Mouse (Mus musculus): ENCODE results near the gene Cdkl2.
A peak's percentile ranks its signal among the peaks of the same experiment; 100 is the strongest.

The Cdkl2 gene

GRCm38 (mm10) chr5:92043783-92044182 is at the start of gene Cdkl2:
Cdkl2 (minus strand) TSS chr5:92043883.
- no peak for DNase-seq (ENCODE audit: low spot score in 2 of 2)

- DNase-seq (ENCODE audit: low spot score in 2 of 2): no peak
Measured at GRCm38 (mm10) chr5:92087469-92087868, 43.8 kb upstream of the Cdkl2 start.

GRCm38 (mm10) chr5:92085821-92086550 is 42.3 kb upstream of the Cdkl2 start:
- no peak for DNase-seq (ENCODE audit: low spot score in 2 of 2)

- no peak for DNase-seq (ENCODE audit: low spot score in 2 of 2)
Measured at GRCm38 (mm10) chr5:92085246-92085645, 41.6 kb upstream of the Cdkl2 start.

GRCm38 (mm10) chr5:92083417-92084038 is 39.8 kb upstream of the Cdkl2 start, which contains the start of gene G3bp2:
G3bp2 (minus strand) TSS chr5:92083719.
- DNase-seq (ENCODE audit: low spot score in 2 of 2): peak; percentile 94 to 95

- peak in 1 of 2 experiments; percentile 58 for DNase-seq (ENCODE audit: low spot score in 2 of 2)
Measured at GRCm38 (mm10) chr5:92082821-92083401, 39.2 kb upstream of the Cdkl2 start.

- DNase-seq (ENCODE audit: low spot score in 2 of 2): no peak
Measured at GRCm38 (mm10) chr5:92081326-92081725, 37.6 kb upstream of the Cdkl2 start.

GRCm38 (mm10) chr5:92080400-92080799 is 36.7 kb upstream of the Cdkl2 start:
- DNase-seq (ENCODE audit: low spot score in 2 of 2): no peak

- no peak for DNase-seq (ENCODE audit: low spot score in 2 of 2)
Measured at GRCm38 (mm10) chr5:92079304-92079703, 35.6 kb upstream of the Cdkl2 start.

- no peak for DNase-seq (ENCODE audit: low spot score in 2 of 2)
Measured at GRCm38 (mm10) chr5:92078751-92079150, 35.1 kb upstream of the Cdkl2 start.

GRCm38 (mm10) chr5:92076273-92076672 is 32.6 kb upstream of the Cdkl2 start:
- DNase-seq (ENCODE audit: low spot score in 2 of 2): no peak

- DNase-seq (ENCODE audit: low spot score in 2 of 2): no peak
Measured at GRCm38 (mm10) chr5:92074061-92074460, 30.4 kb upstream of the Cdkl2 start.

- DNase-seq (ENCODE audit: low spot score in 2 of 2): no peak
Measured at GRCm38 (mm10) chr5:92063192-92063591, 19.5 kb upstream of the Cdkl2 start.

GRCm38 (mm10) chr5:92052866-92053265 is 9.2 kb upstream of the Cdkl2 start:
- no peak for DNase-seq (ENCODE audit: low spot score in 2 of 2)

GRCm38 (mm10) chr5:92050419-92050818 is 6.7 kb upstream of the Cdkl2 start:
- no peak for DNase-seq (ENCODE audit: low spot score in 2 of 2)

- DNase-seq (ENCODE audit: low spot score in 2 of 2): peak; percentile 89 to 93
Measured at GRCm38 (mm10) chr5:92042377-92043348, 1.0 kb downstream of the Cdkl2 start.

GRCm38 (mm10) chr5:92019960-92020359 is 23.7 kb downstream of the Cdkl2 start:
- no peak for DNase-seq (ENCODE audit: low spot score in 2 of 2)

- no peak for DNase-seq (ENCODE audit: low spot score in 2 of 2)
Measured at GRCm38 (mm10) chr5:92011756-92012155, 31.9 kb downstream of the Cdkl2 start.

- no peak for DNase-seq (ENCODE audit: low spot score in 2 of 2)
Measured at GRCm38 (mm10) chr5:92009827-92010226, 33.9 kb downstream of the Cdkl2 start.

- no peak for DNase-seq (ENCODE audit: low spot score in 2 of 2)
Measured at GRCm38 (mm10) chr5:92003011-92003410, 40.7 kb downstream of the Cdkl2 start.

GRCm38 (mm10) chr5:92000770-92001169 is 42.9 kb downstream of the Cdkl2 start:
- no peak for DNase-seq (ENCODE audit: low spot score in 2 of 2)

GRCm38 (mm10) chr5:91994546-91994945 is 49.1 kb downstream of the Cdkl2 start:
- no peak for DNase-seq (ENCODE audit: low spot score in 2 of 2)
